Mouse (Mus musculus) layer of hippocampus, postnatal 14 days (tissue): ENCODE data around the gene Nr4a3. TPM values are rescaled to one million over a fixed set of nuclear protein-coding genes. Genes with fewer than 3 reads are reported as not detected.

ENCODE experiments used
- DNase-seq, 2 experiments: peaks; one replicate each; pipeline ENCODE4 v3.0.0; 2021 to 2022; ENCODE audit warnings: low spot score in 2 of 2, mixed read lengths in 1 of 2
- total RNA-seq, 2 experiments: library from RNA; stranded (reverse); gene quantifications; 2 replicates each; pipeline ENCODE4 v1.2.3; 2021

Nr4a3 gene
- total RNA-seq, 2 experiments from 2014 or later: 90.2 to 95.4 TPM

DNA sequence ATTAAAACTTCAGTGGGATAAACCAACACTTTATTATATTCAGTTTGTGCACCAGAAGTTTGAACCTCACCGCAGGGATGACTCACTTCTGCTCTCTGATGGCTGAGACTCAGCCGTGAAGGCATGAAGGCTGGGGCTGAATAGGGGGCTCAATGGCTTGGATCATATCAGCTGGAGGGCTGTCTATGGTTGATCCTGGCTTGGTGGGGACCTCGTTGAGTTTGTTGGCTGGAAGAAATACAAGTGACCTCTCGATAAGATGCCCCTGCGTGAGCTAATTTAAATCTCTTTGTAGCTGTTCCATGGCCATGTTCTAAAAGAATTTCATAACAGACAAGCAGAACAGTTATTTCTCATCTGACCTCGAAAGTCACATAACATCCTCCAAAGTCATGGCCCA is 62.1 kb downstream of the Nr4a3 start:
- no peak for DNase-seq

DNA sequence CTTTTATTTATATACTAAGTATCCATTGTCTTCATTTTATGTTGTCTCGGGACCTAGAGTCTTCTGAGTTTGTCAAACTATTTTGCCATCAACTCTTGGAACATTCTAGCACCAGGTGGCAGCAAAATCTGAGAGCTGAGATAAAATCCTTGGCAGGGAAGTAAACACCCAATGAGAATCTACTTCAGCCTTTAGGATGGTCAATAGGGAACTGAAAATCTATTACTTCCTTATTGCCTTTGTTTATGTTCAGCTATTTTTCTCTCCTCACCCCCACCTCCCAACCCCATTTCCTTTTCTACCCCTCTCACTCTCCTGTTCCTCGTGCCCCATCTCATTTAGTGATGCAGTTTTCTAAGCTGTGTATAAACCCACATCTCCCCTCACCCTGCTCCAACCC is 63.6 kb downstream of the Nr4a3 start:
- DNase-seq: no peak

DNA sequence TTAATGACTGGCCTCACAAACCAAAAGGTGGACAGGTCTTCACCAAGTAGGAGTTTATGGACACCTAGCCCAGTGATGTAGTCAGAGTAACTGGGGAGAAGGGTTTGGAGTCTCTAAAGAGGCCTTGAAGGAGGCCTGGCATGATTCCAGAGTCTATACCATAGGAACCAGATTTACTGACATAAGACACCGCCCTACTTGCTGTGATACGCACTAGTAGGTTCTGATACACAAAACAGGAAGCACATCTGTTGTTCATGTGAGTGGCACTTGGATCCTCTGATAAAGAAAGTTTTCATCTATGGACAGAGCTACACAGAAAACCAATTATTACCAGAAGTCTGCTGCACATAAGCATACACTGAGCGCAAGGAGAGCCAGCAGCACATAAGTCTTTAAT is 65.4 kb downstream of the Nr4a3 start:
- DNase-seq: no peak

DNA sequence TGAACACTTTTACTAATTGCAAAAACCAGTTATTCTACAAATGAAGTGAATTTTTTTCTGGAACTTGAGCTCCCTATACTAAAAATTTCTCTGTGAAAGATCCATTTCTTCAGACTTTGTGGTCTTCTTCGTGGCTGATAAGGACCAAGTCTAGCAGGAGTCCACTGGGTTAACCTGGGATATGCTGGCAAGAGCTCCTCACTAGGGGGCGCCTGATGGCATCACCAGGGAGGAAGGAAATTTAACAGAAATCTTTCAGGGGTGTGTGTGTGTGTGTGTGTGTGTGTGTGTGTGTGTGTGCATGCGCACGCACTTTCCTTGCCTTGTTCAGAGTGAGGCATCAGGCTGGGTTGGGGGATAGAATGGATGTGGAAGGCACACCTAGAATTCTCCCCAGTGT is 71.2 kb downstream of the Nr4a3 start:
- no peak for DNase-seq

DNA sequence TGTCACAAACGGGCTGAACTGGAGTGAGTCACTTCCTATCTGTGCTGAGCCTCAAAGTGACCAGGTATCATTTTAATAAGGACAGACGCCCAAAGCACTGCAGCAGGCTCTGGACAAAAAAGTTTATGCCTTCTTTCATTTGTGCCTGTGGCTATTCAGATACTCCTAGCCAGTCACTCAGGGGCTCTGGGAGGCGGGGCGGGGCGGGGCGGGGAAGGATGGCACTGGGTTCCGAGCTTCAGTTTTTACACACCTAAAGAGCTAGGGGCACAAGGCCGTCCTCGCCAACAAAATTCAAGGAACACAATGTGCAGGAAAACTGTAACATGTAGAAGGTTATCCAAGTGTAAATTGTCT is 79.4 kb downstream of the Nr4a3 start:
- no peak for DNase-seq

DNA sequence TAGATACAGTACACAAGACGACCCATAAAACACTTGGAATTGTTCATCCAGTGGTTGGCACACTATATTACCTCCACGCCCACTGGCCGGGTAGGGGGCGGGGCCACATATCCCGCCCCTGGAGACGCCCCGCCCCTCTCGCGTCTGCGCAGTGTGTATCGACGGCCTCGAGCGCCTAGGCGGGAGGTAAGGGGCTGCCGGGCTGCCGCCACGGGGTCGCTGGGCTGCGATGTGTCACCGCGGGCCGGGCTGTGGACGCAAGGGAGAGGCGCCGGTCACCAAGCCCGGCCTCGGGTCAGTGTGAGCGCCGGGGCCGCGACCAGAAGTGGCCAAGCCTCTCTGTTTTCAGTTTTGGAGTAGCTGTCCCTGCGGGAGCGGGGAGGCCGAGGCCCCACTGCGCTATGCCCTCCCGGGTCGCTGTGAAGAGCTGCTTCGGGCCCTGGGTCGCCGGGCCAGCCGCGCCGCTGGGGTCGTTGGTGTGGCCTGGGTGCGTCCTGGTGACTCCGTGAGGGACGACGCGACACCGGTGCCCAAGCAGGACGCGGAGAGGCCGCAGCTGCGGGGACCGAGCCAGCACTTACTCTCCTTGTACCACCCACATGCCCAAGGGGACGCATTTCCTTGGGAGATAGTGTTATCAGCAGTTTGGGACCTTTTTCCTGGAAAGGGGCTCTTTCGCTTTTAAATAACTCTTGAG is 80.0 kb downstream of the Nr4a3 start, which contains the start of gene Stx17:
Stx17 (plus strand) TSS at position 143 of the 697 bp plus-strand sequence.
- peak; percentile 81 to 84 for DNase-seq

DNA sequence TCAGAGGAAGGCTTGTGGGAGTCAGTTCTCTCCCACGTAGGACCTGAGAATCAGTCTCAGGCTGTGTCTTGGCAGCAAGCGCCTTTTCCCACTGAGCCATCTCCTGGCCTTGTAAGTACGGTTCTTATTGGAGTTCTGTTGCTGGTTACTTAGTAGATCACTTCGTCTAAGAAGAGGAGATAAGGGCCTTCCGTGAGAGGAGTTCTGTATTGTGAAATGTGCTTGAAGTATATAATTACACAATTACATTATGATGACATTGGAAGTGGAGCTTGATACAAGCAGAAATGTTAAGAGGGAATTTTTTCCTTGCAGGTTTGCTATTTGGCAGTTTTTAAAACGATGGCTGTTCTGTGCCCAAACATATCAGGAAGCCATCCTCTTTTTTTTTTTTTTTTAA is 85.4 kb downstream of the Nr4a3 start:
- DNase-seq: no peak

DNA sequence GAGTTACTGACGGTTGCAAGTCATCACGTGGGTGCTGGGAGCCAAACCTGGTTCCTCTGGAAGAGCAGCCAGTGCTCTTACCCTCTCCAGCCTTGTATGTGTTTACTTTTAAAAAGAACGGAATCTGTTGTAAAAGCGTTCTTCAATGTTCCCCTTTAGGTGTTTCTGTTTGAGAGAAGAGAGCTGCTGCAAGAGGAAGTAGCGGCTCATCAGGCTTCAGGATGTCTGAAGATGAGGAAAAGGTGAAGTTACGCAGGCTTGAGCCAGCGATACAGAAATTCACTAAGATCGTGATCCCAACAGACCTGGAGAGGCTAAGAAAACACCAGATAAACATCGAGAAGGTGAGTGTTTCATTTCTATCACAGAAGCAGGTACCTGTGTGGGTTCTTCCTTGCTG is 86.7 kb downstream of the Nr4a3 start:
- no peak for DNase-seq

DNA sequence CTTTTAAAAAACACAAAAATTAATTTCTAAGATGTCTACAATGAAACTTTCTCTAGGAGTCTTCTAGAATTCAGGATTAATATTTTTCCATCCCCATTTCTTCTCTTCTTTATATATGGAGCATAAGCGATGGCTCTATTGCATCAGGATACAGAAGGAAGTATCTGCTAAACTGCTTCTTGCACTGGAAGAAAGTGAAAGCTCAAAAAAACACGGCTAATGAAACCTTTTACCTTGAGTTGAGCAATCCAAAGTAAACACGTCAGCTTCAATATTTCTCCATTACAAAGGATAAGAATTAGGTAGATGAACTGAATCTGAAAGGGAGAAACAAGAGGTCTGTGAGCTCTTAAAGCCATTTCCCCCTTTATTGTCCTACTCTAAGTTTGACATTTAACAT is 87.8 kb downstream of the Nr4a3 start:
- DNase-seq: no peak

Other genes with a start within 250 kb of the Nr4a3 start
- 10 to 100 TPM; 24.7 to 28.4 TPM for gene Stx17, start 79.8 kb downstream of the Nr4a3 start, total RNA-seq
- 10 to 100 TPM; 38.3 to 40.8 TPM for gene Erp44, start 234.4 kb downstream of the Nr4a3 start, total RNA-seq
- gene Invs, start 234.6 kb downstream of the Nr4a3 start, total RNA-seq: 10 to 100 TPM; 11.9 to 12.9 TPM